In genomic region chr11:85301836-85302235, GRCm38 (mm10) we compare ENCODE assay signal across 30 mouse cellular contexts.
"Had no signal": no experiment of that assay in that cellular context is flagged by ENCODE, and none has a peak within 500 bp of the region (broad histone marks: within the 10 kb centered on the region; RNA-seq: fewer than 3 reads in every experiment).

No protein-coding gene starts in this region.

- H3K9me3 ChIP-seq: heart, embryonic 12.5 days; heart, embryonic 13.5 days; heart, embryonic 15.5 days; hindbrain, embryonic 10.5 days; hindbrain, embryonic 12.5 days; hindbrain, embryonic 13.5 days; hindbrain, embryonic 15.5 days; intestine, embryonic 15.5 days; kidney, embryonic 15.5 days had no signal

- H3K4me1 ChIP-seq: heart, embryonic 15.5 days; hindbrain, embryonic 10.5 days; hindbrain, embryonic 12.5 days; hindbrain, embryonic 13.5 days; hindbrain, embryonic 15.5 days; intestine, embryonic 15.5 days; kidney, embryonic 15.5 days had no signal

- H3K27me3 ChIP-seq: heart, embryonic 12.5 days; heart, embryonic 13.5 days; heart, embryonic 15.5 days; hindbrain, embryonic 12.5 days; hindbrain, embryonic 13.5 days; hindbrain, embryonic 15.5 days; intestine, embryonic 15.5 days; kidney, embryonic 15.5 days had no signal

- H3K36me3 ChIP-seq: heart, embryonic 12.5 days; heart, embryonic 13.5 days; heart, embryonic 15.5 days; hindbrain, embryonic 10.5 days; hindbrain, embryonic 12.5 days; hindbrain, embryonic 13.5 days; hindbrain, embryonic 15.5 days; intestine, embryonic 15.5 days; kidney, embryonic 15.5 days had no signal

- H3K9ac ChIP-seq: heart, embryonic 12.5 days; heart, embryonic 13.5 days; heart, embryonic 15.5 days; hindbrain, embryonic 12.5 days; hindbrain, embryonic 13.5 days; hindbrain, embryonic 14.5 days; hindbrain, embryonic 15.5 days; intestine, embryonic 15.5 days; kidney, embryonic 15.5 days had no signal

- H3K4me3 ChIP-seq: heart, embryonic 12.5 days; heart, embryonic 13.5 days; heart, embryonic 15.5 days; hindbrain, embryonic 10.5 days; hindbrain, embryonic 12.5 days; hindbrain, embryonic 13.5 days; hindbrain, embryonic 15.5 days; intestine, embryonic 15.5 days; kidney, embryonic 15.5 days; layer of hippocampus, adult 2 months; left cerebral cortex, adult 2 months had no signal

- H3K27ac ChIP-seq: heart, embryonic 13.5 days; heart, embryonic 15.5 days; hindbrain, embryonic 10.5 days; hindbrain, embryonic 12.5 days; hindbrain, embryonic 13.5 days; hindbrain, embryonic 14.5 days; hindbrain, embryonic 15.5 days; hindbrain, postnatal 0 days; intestine, embryonic 15.5 days; kidney, embryonic 15.5 days; kidney, postnatal 0 days; layer of hippocampus, adult 2 months; left cerebral cortex, adult 2 months had no signal

- DNase-seq: heart, postnatal 10 days; heart, postnatal 14 days; heart, postnatal 36 days; heart, postnatal 4 days; kidney, adult 11 months; kidney, adult 18-20 months; kidney, adult 2 months; kidney, adult 8-10 months; kidney, adult 9 months; kidney, postnatal 10 days; kidney, postnatal 14 days; kidney, postnatal 25 days; kidney, postnatal 36 days; kidney, postnatal 4 days; layer of hippocampus, adult 9-11 months; layer of hippocampus, postnatal 36 days had no signal
